ENCODE assay signal across 21 mouse cellular contexts in the genomic region with DNA sequence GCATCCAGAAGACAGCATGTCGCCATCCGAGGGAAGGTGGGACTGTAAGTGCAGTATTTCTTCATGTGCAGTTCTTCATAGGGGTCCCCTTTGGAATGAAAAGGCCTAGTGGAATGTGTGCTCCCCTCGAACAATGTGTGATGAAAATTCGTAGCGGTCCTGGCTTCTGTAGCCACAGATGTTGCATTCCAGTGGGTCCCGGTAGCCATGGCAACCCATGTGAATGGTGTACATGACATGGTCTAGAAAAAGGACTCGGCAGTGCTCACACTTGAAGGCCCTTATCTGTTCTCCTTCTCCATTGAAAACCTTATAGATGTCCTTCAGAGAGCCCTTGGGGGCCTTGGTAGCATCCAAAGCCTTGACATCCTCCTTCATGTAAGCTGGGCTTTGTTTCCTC.
DNase-seq lines count a peak whose midpoint lies in the region; ATAC-seq and TF ChIP-seq lines count a peak whose summit lies in the region.
"Had no signal": no experiment of that assay in that cellular context is flagged by ENCODE, and none has a peak within 500 bp of the region (broad histone marks: within the 10 kb centered on the region; RNA-seq: fewer than 3 reads in every experiment).

No protein-coding gene starts in this region.

- WGBS in hindbrain, embryonic 11.5 days = 36% methylated on average over 7 of the region's 7 CpGs
- whole genome bisulfite sequencing in hindbrain, embryonic 14.5 days = 26% methylated on average over 7 of the region's 7 CpGs
- WGBS in hindbrain, postnatal 0 days = 25% methylated on average over 7 of the region's 7 CpGs

- no peaks in the 10 kb centered on the region for H3K4me1 ChIP-seq in hindbrain, embryonic 11.5 days (replicated peaks; ENCODE audit: control insufficient read depth, insufficient read depth, low read length)
- H3K4me1 ChIP-seq in hindbrain, embryonic 14.5 days (replicated peaks; ENCODE audit: control insufficient read depth, insufficient read depth, low read length) = peaks cover 6% of the 10 kb centered on the region; the same call in 1 of the 2 replicates
- H3K4me1 ChIP-seq in hindbrain, postnatal 0 days (ENCODE audit: insufficient read depth, low read length) = no peaks in the 10 kb centered on the region
- H3K4me1 ChIP-seq: neural tube, embryonic 12.5 days had no signal

- no peaks in the 10 kb centered on the region for H3K9me3 ChIP-seq in hindbrain, embryonic 11.5 days (ENCODE audit: control insufficient read depth, low read length)
- H3K9me3 ChIP-seq in hindbrain, embryonic 14.5 days (ENCODE audit: control insufficient read depth, low read length) = no peaks in the 10 kb centered on the region
- no peaks in the 10 kb centered on the region for H3K9me3 ChIP-seq in hindbrain, postnatal 0 days (ENCODE audit: low read length)
- H3K9me3 ChIP-seq: neural tube, embryonic 12.5 days had no signal

- no peak overlapping the region for H3K27ac ChIP-seq in hindbrain, embryonic 11.5 days (ENCODE audit: low read depth, low read length)
- H3K27ac ChIP-seq in hindbrain, embryonic 14.5 days = no peak overlapping the region
- no peak overlapping the region for H3K27ac ChIP-seq in hindbrain, postnatal 0 days
- H3K27ac ChIP-seq: left cerebral cortex, adult 2 months; neural tube, embryonic 12.5 days had no signal

- H3K4me3 ChIP-seq in hindbrain, embryonic 11.5 days (ENCODE audit: low read depth, low read length) = no peak overlapping the region
- no peak overlapping the region for H3K4me3 ChIP-seq in hindbrain, embryonic 14.5 days (replicated peaks; ENCODE audit: low read length)
- no peak overlapping the region for H3K4me3 ChIP-seq in hindbrain, postnatal 0 days (ENCODE audit: low read length)
- H3K4me3 ChIP-seq: left cerebral cortex, adult 2 months; neural tube, embryonic 12.5 days had no signal

- peak; percentile 68; the same call in 1 of the 2 replicates for ATAC-seq in hindbrain, embryonic 11.5 days (ENCODE audit: low FRiP score)
- ATAC-seq in hindbrain, embryonic 14.5 days (ENCODE audit: low FRiP score) = no peak
- ATAC-seq in hindbrain, postnatal 0 days = 0 out of 2 replicates have a peak, but pooled peaks have one; percentile 38

- DNase-seq in hindbrain, embryonic 11.5 days (ENCODE audit: low spot score) = peak; percentile 66
- DNase-seq in hindbrain, embryonic 14.5 days (ENCODE audit: low spot score) = no peak
- DNase-seq in ZHBTc4 (ENCODE audit: low read depth, low spot score) = peak; percentile 2
- peak; percentile 48 for DNase-seq in embryo, embryonic 11 days
- DNase-seq in hindbrain, postnatal 0 days (ENCODE audit: low spot score) = peak; percentile 9
- DNase-seq in spleen, postnatal 14 days (ENCODE audit: low spot score in 2 of 2) = no peak
- DNase-seq in lung, postnatal 14 days = no peak
- DNase-seq in thymus, postnatal 0 days (ENCODE audit: low spot score) = no peak
- DNase-seq: B cell, adult 2 months; cerebellum, adult 9-10 months; heart, postnatal 10 days; kidney, adult 18-20 months; kidney, postnatal 10 days; layer of hippocampus, adult 9-11 months; lung, adult 18-20 months; lung, postnatal 4 days; thymus, postnatal 36 days had no signal

- TF ChIP-seq CTCF in hindbrain, postnatal 0 days (IDR thresholded peaks at IDR 0.05; ENCODE audit: low read depth) = no peak

- H3K36me3 ChIP-seq in hindbrain, embryonic 11.5 days (ENCODE audit: control insufficient read depth, insufficient read depth, low read length) = no peaks in the 10 kb centered on the region
- no peaks in the 10 kb centered on the region; the same call in 1 of the 2 replicates for H3K36me3 ChIP-seq in hindbrain, embryonic 14.5 days (replicated peaks; ENCODE audit: control insufficient read depth, insufficient read depth)
- H3K36me3 ChIP-seq in hindbrain, postnatal 0 days (ENCODE audit: insufficient read depth, low read length) = no peaks in the 10 kb centered on the region
- H3K36me3 ChIP-seq: neural tube, embryonic 12.5 days had no signal

- H3K9ac ChIP-seq in hindbrain, embryonic 11.5 days (ENCODE audit: low read depth, low read length) = no peak overlapping the region
- H3K9ac ChIP-seq in hindbrain, embryonic 14.5 days = no peak overlapping the region
- no peak overlapping the region for H3K9ac ChIP-seq in hindbrain, postnatal 0 days (replicated peaks; ENCODE audit: low read length)
- H3K9ac ChIP-seq: neural tube, embryonic 12.5 days had no signal

- H3K4me2 ChIP-seq in hindbrain, embryonic 11.5 days (replicated peaks; ENCODE audit: low read depth, low read length) = no peak overlapping the region
- H3K4me2 ChIP-seq in hindbrain, embryonic 14.5 days (replicated peaks) = no peak overlapping the region
- H3K4me2 ChIP-seq in hindbrain, postnatal 0 days (ENCODE audit: low read depth, low read length) = no peak overlapping the region
- H3K4me2 ChIP-seq: heart, embryonic 11.5 days; liver, embryonic 11.5 days; neural tube, embryonic 12.5 days had no signal

- no peaks in the 10 kb centered on the region for H3K27me3 ChIP-seq in hindbrain, embryonic 11.5 days (ENCODE audit: control insufficient read depth, insufficient read depth, low read length)
- no peaks in the 10 kb centered on the region for H3K27me3 ChIP-seq in hindbrain, embryonic 14.5 days (ENCODE audit: control insufficient read depth, insufficient read depth, low read length)
- no peaks in the 10 kb centered on the region for H3K27me3 ChIP-seq in hindbrain, postnatal 0 days (ENCODE audit: insufficient read depth, low read length)
- H3K27me3 ChIP-seq: neural tube, embryonic 12.5 days had no signal

Comparison
In these comparisons a context has a peak if more than half of its experiments do, and no peak if none do; other contexts are left out.
1. DNase-seq: peak in hindbrain, embryonic 11.5 days (single experiment), ZHBTc4 (single experiment), embryo, embryonic 11 days (single experiment) and hindbrain, postnatal 0 days (single experiment); none in hindbrain, embryonic 14.5 days (single experiment), spleen, postnatal 14 days (0 of 2), lung, postnatal 14 days (single experiment) and thymus, postnatal 0 days (single experiment).